Mouse (Mus musculus) kidney, postnatal 0 days (tissue): ENCODE measurements around the gene Tnfaip8l1. TPM values are rescaled to one million over a fixed set of nuclear protein-coding genes. Genes with fewer than 3 reads are reported as not detected.

Source experiments
- ATAC-seq: fragments of 200-750 bp; cut with Nextera tagmentation; replicated peaks from 2 replicates; pipeline ENCODE4 v1.8.0; 2017; ENCODE audit warnings: low read depth, moderate number of reproducible peaks, moderate TSS enrichment, moderate library complexity; ENCODE audit not compliant: low FRiP score
- DNase-seq: peaks from one replicate; pipeline ENCODE4 v3.0.0-alpha.2; 2016; ENCODE audit warnings: low spot score
- H3K27ac ChIP-seq: fragments of 300-500 bp; sonication (generic); 2 replicates; pipeline ENCODE4 v1.5.1; 2014; ENCODE audit warnings: mild to moderate bottlenecking
- H3K27me3 ChIP-seq: fragments of 300-500 bp; sonication (generic); 2 replicates; pipeline ENCODE4 v1.6.1; 2014; ENCODE audit warnings: low read length, mixed read lengths; ENCODE audit not compliant: insufficient read depth
- H3K36me3 ChIP-seq: fragments of 300-500 bp; sonication (generic); 2 replicates; pipeline ENCODE4 v1.6.1; 2014; ENCODE audit warnings: low read length, mixed read lengths; ENCODE audit not compliant: insufficient read depth
- H3K4me1 ChIP-seq: fragments of 300-500 bp; sonication (generic); replicated peaks from 2 replicates; pipeline ENCODE4 v1.6.1; 2014; ENCODE audit warnings: antibody characterized with exemption, low read length, mixed read lengths; ENCODE audit not compliant: insufficient read depth
- H3K4me2 ChIP-seq: fragments of 300-500 bp; sonication (generic); 2 replicates; pipeline ENCODE4 v1.6.1; 2014; ENCODE audit warnings: mild to moderate bottlenecking, low read length, moderate library complexity, mixed read lengths
- H3K4me3 ChIP-seq: fragments of 300-500 bp; sonication (generic); replicated peaks from 2 replicates; pipeline ENCODE4 v1.5.1; 2014; ENCODE audit warnings: low read depth, low read length
- H3K9ac ChIP-seq: fragments of 300-500 bp; sonication (generic); 2 replicates; pipeline ENCODE4 v1.6.1; 2014; ENCODE audit warnings: low read depth, low read length
- H3K9me3 ChIP-seq: fragments of 300-500 bp; sonication (generic); replicated peaks from 2 replicates; pipeline ENCODE4 v1.6.1; 2016; ENCODE audit warnings: low read length, inconsistent platforms, mixed read lengths
- CTCF ChIP-seq: IDR thresholded peaks from 2 replicates; pipeline ENCODE4 v1.5.1; 2016; ENCODE audit warnings: antibody characterized with exemption, low read depth, mild to moderate bottlenecking, moderate library complexity
- WGBS: fragments of 180-500 bp; shearing (Covaris S2); extraction: QIAGEN DNeasy Blood & Tissue Kit; methylation state at CpG from one replicate; pipeline ENCODE4 v1.1.7; 2014; 5-methylcytosine and 5-hydroxymethylcytosine counted together
- polyA plus RNA-seq: library from polyadenylated mRNA; unstranded; fragments of >200 nt; fragmentation: Nextera tagmentation; extraction: Ambion mirVana; gene quantifications from 2 replicates; pipeline ENCODE4 v1.2.1, GENCODE M21; 2015

Gene Tnfaip8l1
- polyA plus RNA-seq, 1 experiment from 2014 or later: 7.4 TPM

- Histone ChIP-seq H3K4me3 (no peak overlapping the region), H3K9me3 (no peaks in the 10 kb centered on the region), H3K27ac (no peak overlapping the region), H3K9ac (no peak overlapping the region), H3K4me2 (no peak overlapping the region), H3K27me3 (peaks cover 15% of the 10 kb centered on the region), H3K36me3 (no peaks in the 10 kb centered on the region), H3K4me1 (peaks cover 25% of the 10 kb centered on the region)
- WGBS: 75% methylated on average over 7 of the region's 7 CpGs
- no peak for ATAC-seq
- no peak for DNase-seq
- no peak for TF ChIP-seq CTCF
These were observed 25.7 kb upstream of the Tnfaip8l1 start for GRCm38 (mm10) chr17:56136558-56136957.

GRCm38 (mm10) chr17:56137839-56138613 is 24.3 kb upstream of the Tnfaip8l1 start:
- ATAC-seq (no peak), DNase-seq (no peak)
- Histone ChIP-seq H3K27me3 (peaks cover 16% of the 10 kb centered on the region), H3K4me1 (peaks cover 32% of the 10 kb centered on the region), H3K27ac (no peak overlapping the region), H3K4me3 (0 out of 2 replicates have a peak overlapping the region, but pooled peaks have one; percentile 7), H3K9me3 (no peaks in the 10 kb centered on the region), H3K9ac (no peak overlapping the region), H3K4me2 (peak overlapping the region; percentile 46), H3K36me3 (no peaks in the 10 kb centered on the region)
- WGBS: 25% methylated on average over 25 of the region's 25 CpGs
- TF ChIP-seq CTCF: no peak

GRCm38 (mm10) chr17:56139355-56139754 is 22.9 kb upstream of the Tnfaip8l1 start:
- Histone ChIP-seq H3K27ac (no peak overlapping the region), H3K27me3 (peaks cover 16% of the 10 kb centered on the region), H3K4me1 (peaks cover 26% of the 10 kb centered on the region), H3K4me2 (peak overlapping the region; percentile 98), H3K36me3 (no peaks in the 10 kb centered on the region), H3K9me3 (no peaks in the 10 kb centered on the region), H3K4me3 (peak overlapping the region; percentile 54), H3K9ac (no peak overlapping the region)
- no peak for ATAC-seq
- no peak for TF ChIP-seq CTCF
- DNase-seq: no peak
- 15% methylated on average over 18 of the region's 21 CpGs for WGBS

- H3K27ac ChIP-seq: no peak within 1 kb of the TSS
- no peaks in the 10 kb centered on the region for H3K36me3 ChIP-seq
- H3K4me3 ChIP-seq: peak within 1 kb of the TSS; percentile 54
- peak within 1 kb of the TSS; percentile 98 for H3K4me2 ChIP-seq
- ATAC-seq (no peak), DNase-seq (peak; percentile 44)
- no peaks in the 10 kb centered on the region for H3K9me3 ChIP-seq
- TF ChIP-seq CTCF: peak; percentile 14; the same call in 1 of the 2 replicates
- 3% methylated on average over 72 of the region's 79 CpGs for WGBS
- H3K4me1 ChIP-seq: peaks cover 24% of the 10 kb centered on the region
- peak within 1 kb of the TSS; percentile 47 for H3K9ac ChIP-seq
- H3K27me3 ChIP-seq: peaks cover 19% of the 10 kb centered on the region
These were observed 22.2 kb upstream of the Tnfaip8l1 start, which contains the start of gene Sema6b for GRCm38 (mm10) chr17:56139858-56140595. Sema6b (minus strand) TSS chr17:56140343.

- TF ChIP-seq CTCF: no peak
- peak overlapping the region; percentile 61 for H3K4me2 ChIP-seq
- ATAC-seq: 0 out of 2 replicates have a peak, but pooled peaks have one; percentile 2
- H3K4me3 ChIP-seq: peak overlapping the region; percentile 24; the same call in 1 of the 2 replicates
- H3K36me3 ChIP-seq: no peaks in the 10 kb centered on the region
- no peak for DNase-seq
- 0 out of 2 replicates have a peak overlapping the region, but pooled peaks have one; percentile 23 for H3K9ac ChIP-seq
- under 1% methylated on average over 47 of the region's 47 CpGs for WGBS
- peaks cover 21% of the 10 kb centered on the region for H3K27me3 ChIP-seq
- no peak overlapping the region for H3K27ac ChIP-seq
- H3K9me3 ChIP-seq: no peaks in the 10 kb centered on the region
- peaks cover 24% of the 10 kb centered on the region for H3K4me1 ChIP-seq
These were observed 20.3 kb upstream of the Tnfaip8l1 start for GRCm38 (mm10) chr17:56141702-56142605.

- ATAC-seq (no peak), DNase-seq (no peak)
- Histone ChIP-seq H3K27ac (no peak overlapping the region), H3K27me3 (peaks cover 31% of the 10 kb centered on the region), H3K4me2 (no peak overlapping the region), H3K9me3 (no peaks in the 10 kb centered on the region), H3K4me3 (no peak overlapping the region), H3K9ac (no peak overlapping the region), H3K4me1 (peaks cover 14% of the 10 kb centered on the region), H3K36me3 (no peaks in the 10 kb centered on the region)
- WGBS: 78% methylated on average over 9 of the region's 9 CpGs
- TF ChIP-seq CTCF: no peak
These were observed 17.7 kb upstream of the Tnfaip8l1 start for GRCm38 (mm10) chr17:56144546-56144945.
